8 mouse cellular contexts compared by ENCODE assay signal in the genomic region with DNA sequence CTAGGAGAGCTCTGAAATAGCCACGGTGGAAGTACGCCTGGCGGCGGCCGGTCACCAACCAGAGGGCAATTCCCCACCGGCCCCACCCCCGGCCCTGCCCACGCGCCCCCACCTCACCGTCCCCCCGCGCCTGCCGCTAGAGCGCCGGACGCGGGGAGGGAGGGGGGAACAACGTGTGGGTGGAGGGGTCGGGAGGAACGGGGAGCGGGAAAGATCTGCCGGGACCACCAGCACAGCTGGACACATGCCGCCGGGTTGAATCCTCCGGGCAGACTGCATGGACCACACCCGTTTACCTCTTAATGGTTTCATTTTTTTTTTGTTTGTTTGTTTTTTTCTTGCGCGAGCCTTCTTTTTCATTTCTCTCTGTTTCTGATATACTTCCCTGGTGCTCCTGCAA.
DNase-seq lines count a peak whose midpoint lies in the region; ATAC-seq and TF ChIP-seq lines count a peak whose summit lies in the region.

No protein-coding gene starts in this region.

- intact Hi-C loops in gastrocnemius, adult 2 months (cut with DNase I) = no loop called here

- no peak overlapping the region for H3K27ac ChIP-seq in gastrocnemius, adult 2 months
- no peak overlapping the region for H3K27ac ChIP-seq in embryonic facial prominence, embryonic 11.5 days (replicated peaks; ENCODE audit: low read depth, low read length)
- H3K27ac ChIP-seq in limb, embryonic 12.5 days = no peak overlapping the region
- H3K27ac ChIP-seq in midbrain, embryonic 13.5 days = no peak overlapping the region

- no peak overlapping the region for H3K4me2 ChIP-seq in embryonic facial prominence, embryonic 11.5 days (ENCODE audit: low read depth, low read length)
- H3K4me2 ChIP-seq in limb, embryonic 12.5 days = no peak overlapping the region
- no peak overlapping the region for H3K4me2 ChIP-seq in midbrain, embryonic 13.5 days (replicated peaks)

- peaks cover 5% of the 10 kb centered on the region for H3K9me3 ChIP-seq in embryonic facial prominence, embryonic 11.5 days (replicated peaks; ENCODE audit: control insufficient read depth, low read length)
- H3K9me3 ChIP-seq in limb, embryonic 12.5 days = peaks cover 26% of the 10 kb centered on the region
- H3K9me3 ChIP-seq in midbrain, embryonic 13.5 days = peaks cover 14% of the 10 kb centered on the region

- WGBS in embryonic facial prominence, embryonic 11.5 days = 34% methylated on average over 28 of the region's 28 CpGs
- 37% methylated on average over 28 of the region's 28 CpGs for WGBS in limb, embryonic 12.5 days
- WGBS in midbrain, embryonic 13.5 days = 39% methylated on average over 28 of the region's 28 CpGs

- DNase-seq in gastrocnemius, adult 2 months = peak; percentile 76
- no peak for DNase-seq in gastrocnemius, postnatal 25 days
- DNase-seq in adrenal gland, adult 2 months = peak; percentile 19
- peak; percentile 95 for DNase-seq in embryonic facial prominence, embryonic 11.5 days (ENCODE audit: low spot score)
- peak; percentile 71 for DNase-seq in heart, postnatal 4 days
- peak; percentile 34 to 58 for DNase-seq in spleen, postnatal 14 days (ENCODE audit: low spot score in 2 of 2)

- no peak for TF ChIP-seq CTCF in gastrocnemius, adult 2 months (IDR thresholded peaks at IDR 0.05)

- ATAC-seq in embryonic facial prominence, embryonic 11.5 days (replicated peaks; ENCODE audit: insufficient number of reproducible peaks, low FRiP score, low TSS enrichment, low read depth) = peak; percentile 95
- ATAC-seq in limb, embryonic 12.5 days (ENCODE audit: insufficient number of reproducible peaks, insufficient read depth, low FRiP score, low TSS enrichment, low read depth) = peak; percentile 92
- ATAC-seq in midbrain, embryonic 13.5 days = peak; percentile 91

- H3K9ac ChIP-seq in embryonic facial prominence, embryonic 11.5 days (replicated peaks; ENCODE audit: low read length) = no peak overlapping the region
- H3K9ac ChIP-seq in limb, embryonic 12.5 days (replicated peaks) = no peak overlapping the region
- no peak overlapping the region for H3K9ac ChIP-seq in midbrain, embryonic 13.5 days (replicated peaks)

- no peak overlapping the region for H3K4me3 ChIP-seq in gastrocnemius, adult 2 months
- no peak overlapping the region for H3K4me3 ChIP-seq in embryonic facial prominence, embryonic 11.5 days (ENCODE audit: low read depth, low read length)
- H3K4me3 ChIP-seq in limb, embryonic 12.5 days (replicated peaks) = no peak overlapping the region
- H3K4me3 ChIP-seq in midbrain, embryonic 13.5 days (replicated peaks) = no peak overlapping the region

- no peaks in the 10 kb centered on the region for H3K36me3 ChIP-seq in embryonic facial prominence, embryonic 11.5 days (replicated peaks; ENCODE audit: control insufficient read depth, insufficient read depth, low read depth, low read length)
- no peaks in the 10 kb centered on the region for H3K36me3 ChIP-seq in limb, embryonic 12.5 days
- H3K36me3 ChIP-seq in midbrain, embryonic 13.5 days = no peaks in the 10 kb centered on the region

- no peaks in the 10 kb centered on the region for H3K4me1 ChIP-seq in embryonic facial prominence, embryonic 11.5 days (ENCODE audit: control insufficient read depth, insufficient read depth, low read length)
- H3K4me1 ChIP-seq in limb, embryonic 12.5 days (replicated peaks) = no peaks in the 10 kb centered on the region
- no peaks in the 10 kb centered on the region for H3K4me1 ChIP-seq in midbrain, embryonic 13.5 days (replicated peaks)

- H3K27me3 ChIP-seq in embryonic facial prominence, embryonic 11.5 days (ENCODE audit: control insufficient read depth, insufficient read depth, low read length) = peaks cover 3% of the 10 kb centered on the region; the same call in 1 of the 2 replicates
- H3K27me3 ChIP-seq in limb, embryonic 12.5 days = no peaks in the 10 kb centered on the region
- no peaks in the 10 kb centered on the region for H3K27me3 ChIP-seq in midbrain, embryonic 13.5 days
